Mouse (Mus musculus) C2C12 (cell line): ENCODE data around the gene Tsen2. TPM values are rescaled to one million over a fixed set of nuclear protein-coding genes. Genes with fewer than 3 reads are reported as not detected.

ENCODE experiments used
- H3K27me3 ChIP-seq: one replicate; pipeline ENCODE4 v1.6.1; 2011; ENCODE audit not compliant: control insufficient read depth, insufficient read depth, insufficient read length
- H3K36me3 ChIP-seq: one replicate; pipeline ENCODE4 v1.6.1; 2011; ENCODE audit not compliant: control insufficient read depth, insufficient read depth
- H3K4me3 ChIP-seq: one replicate; pipeline ENCODE4 v1.5.1; 2011; ENCODE audit warnings: mild to moderate bottlenecking, control low read depth; ENCODE audit not compliant: poor library complexity, insufficient read depth, severe bottlenecking
- H3K79me2 ChIP-seq: one replicate; pipeline ENCODE4 v1.6.1; 2011; ENCODE audit not compliant: control insufficient read depth, insufficient read depth
- H3K79me3 ChIP-seq: one replicate; pipeline ENCODE4 v1.6.1; 2011; ENCODE audit warnings: low read depth, control low read depth
- H3ac ChIP-seq: one replicate; pipeline ENCODE3; 2011; ENCODE audit warnings: low read depth; ENCODE audit not compliant: control insufficient read depth, insufficient read length
- CEBPB ChIP-seq: IDR thresholded peaks from one replicate; pipeline ENCODE4 v1.6.1; 2011; ENCODE audit warnings: low read depth, mild to moderate bottlenecking, control low read depth, moderate library complexity
- CTCF ChIP-seq: IDR thresholded peaks from one replicate; pipeline ENCODE4 v1.5.1; 2011; ENCODE audit not compliant: control insufficient read depth, insufficient read depth, insufficient read length
- FOSL1 ChIP-seq: IDR thresholded peaks from one replicate; pipeline ENCODE4 v1.8.0; 2011; ENCODE audit warnings: mild to moderate bottlenecking, low read length; ENCODE audit not compliant: poor library complexity, insufficient read depth, severe bottlenecking
- MAX ChIP-seq: IDR thresholded peaks from one replicate; pipeline ENCODE4 v1.6.1; 2011; ENCODE audit warnings: mild to moderate bottlenecking, control low read depth
- MYOD1 ChIP-seq: IDR thresholded peaks from one replicate; pipeline ENCODE4 v1.6.1; 2011; ENCODE audit warnings: low read depth; ENCODE audit not compliant: control insufficient read depth, insufficient read length
- MYOG ChIP-seq: IDR thresholded peaks from one replicate; pipeline ENCODE4 v1.6.1; 2011; ENCODE audit not compliant: control insufficient read depth, insufficient read length; ENCODE audit errors: extremely low read depth
- USF1 ChIP-seq: IDR thresholded peaks from one replicate; pipeline ENCODE4 v1.6.1; 2011; ENCODE audit warnings: low read depth, mild to moderate bottlenecking, control low read depth, moderate library complexity
- polyA plus RNA-seq: library from polyadenylated mRNA; unstranded; fragments of >200 nt; fragmentation: generic; extraction: Trizol; gene quantifications from one replicate; pipeline ENCODE4 v1.2.1, GENCODE M21; 2012; ENCODE audit warnings: missing spikeins

The Tsen2 gene
- polyA plus RNA-seq, 1 experiment, result 16.8 TPM

DNA sequence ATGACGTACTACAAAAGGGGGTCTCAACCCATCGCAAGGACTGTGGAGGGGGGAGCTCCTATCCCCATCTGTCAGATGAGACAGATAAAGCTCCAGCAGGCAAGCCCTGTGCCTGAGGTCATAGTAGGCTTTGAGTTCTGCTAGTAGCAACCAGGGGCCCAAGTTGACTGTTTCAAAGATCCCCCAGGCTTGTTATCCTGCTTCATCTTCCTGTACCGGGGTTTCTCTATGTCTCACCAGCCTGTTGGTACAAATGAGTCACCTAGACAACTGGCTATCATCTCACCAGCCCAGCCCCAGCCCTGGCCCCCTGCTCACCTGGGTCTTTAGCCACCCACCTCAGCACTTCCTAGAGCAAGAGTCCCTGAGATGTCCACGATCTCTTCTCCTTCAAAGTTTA is 16.1 kb upstream of the Tsen2 start:
- no peaks in the 10 kb centered on the region for H3K79me2 ChIP-seq
- no peaks in the 10 kb centered on the region for H3K36me3 ChIP-seq
- H3K4me3 ChIP-seq, result no peak overlapping the region
- TF ChIP-seq USF1, result no peak
- TF ChIP-seq CEBPB, result no peak
- TF ChIP-seq CTCF, result no peak
- H3K79me3 ChIP-seq, result no peaks in the 10 kb centered on the region
- H3K27me3 ChIP-seq, result no peaks in the 10 kb centered on the region
- H3ac ChIP-seq, result no peak overlapping the region

DNA sequence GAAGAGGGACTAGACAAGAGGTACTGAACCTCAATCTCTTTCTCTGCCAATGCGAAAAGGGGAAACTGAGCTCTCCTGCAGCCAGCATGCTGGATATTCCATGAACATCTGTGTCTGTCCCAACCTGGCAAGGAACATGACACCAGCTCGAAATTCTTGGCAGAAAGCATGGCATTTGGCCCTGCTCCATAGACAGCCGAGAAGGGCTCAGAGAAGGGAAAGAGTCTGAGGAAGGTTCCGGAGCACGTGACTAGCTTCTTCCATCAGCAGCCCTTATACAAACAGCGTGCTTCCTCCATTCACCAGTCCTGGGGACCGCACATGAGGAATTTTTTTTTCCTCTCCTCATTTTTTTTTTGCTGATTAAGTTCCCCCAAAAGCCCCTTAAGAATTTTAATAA is 9.8 kb upstream of the Tsen2 start:
- no peaks in the 10 kb centered on the region for H3K27me3 ChIP-seq

DNA sequence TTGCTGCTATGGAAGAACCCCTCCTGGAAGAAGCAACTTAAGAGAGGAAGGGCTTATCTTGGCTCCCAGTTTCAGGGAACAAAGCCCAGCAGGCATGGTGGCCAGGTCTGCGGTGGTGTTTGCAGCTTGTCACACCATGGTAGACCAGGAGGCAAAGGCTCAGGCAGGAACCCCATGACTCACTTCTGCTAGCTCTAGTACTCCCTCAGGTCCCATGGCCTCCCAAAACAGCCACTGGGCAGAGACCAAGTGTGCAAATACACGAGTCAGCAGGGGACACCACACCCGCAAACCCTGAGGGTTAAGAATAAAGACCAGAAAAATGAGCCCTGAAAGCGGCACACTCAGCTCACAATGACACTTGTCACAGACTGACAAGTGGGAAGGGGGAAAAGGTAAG is 8.3 kb upstream of the Tsen2 start:
- Histone ChIP-seq H3K79me2 (no peaks in the 10 kb centered on the region), H3K79me3 (no peaks in the 10 kb centered on the region), H3ac (no peak overlapping the region), H3K27me3 (no peaks in the 10 kb centered on the region), H3K36me3 (no peaks in the 10 kb centered on the region), H3K4me3 (no peak overlapping the region)
- TF ChIP-seq MYOG (no peak), USF1 (no peak), CTCF (no peak), MYOD1 (no peak), MAX (no peak), CEBPB (no peak), FOSL1 (no peak)

More for the DNA sequence above, 9.8 kb upstream of the Tsen2 start:
- Histone ChIP-seq H3ac (no peak overlapping the region), H3K36me3 (no peaks in the 10 kb centered on the region), H3K79me3 (no peaks in the 10 kb centered on the region), H3K79me2 (no peaks in the 10 kb centered on the region), H3K4me3 (no peak overlapping the region)
- TF ChIP-seq CTCF (no peak), USF1 (peak; percentile 82), MAX (peak; percentile 32), FOSL1 (no peak)

DNA sequence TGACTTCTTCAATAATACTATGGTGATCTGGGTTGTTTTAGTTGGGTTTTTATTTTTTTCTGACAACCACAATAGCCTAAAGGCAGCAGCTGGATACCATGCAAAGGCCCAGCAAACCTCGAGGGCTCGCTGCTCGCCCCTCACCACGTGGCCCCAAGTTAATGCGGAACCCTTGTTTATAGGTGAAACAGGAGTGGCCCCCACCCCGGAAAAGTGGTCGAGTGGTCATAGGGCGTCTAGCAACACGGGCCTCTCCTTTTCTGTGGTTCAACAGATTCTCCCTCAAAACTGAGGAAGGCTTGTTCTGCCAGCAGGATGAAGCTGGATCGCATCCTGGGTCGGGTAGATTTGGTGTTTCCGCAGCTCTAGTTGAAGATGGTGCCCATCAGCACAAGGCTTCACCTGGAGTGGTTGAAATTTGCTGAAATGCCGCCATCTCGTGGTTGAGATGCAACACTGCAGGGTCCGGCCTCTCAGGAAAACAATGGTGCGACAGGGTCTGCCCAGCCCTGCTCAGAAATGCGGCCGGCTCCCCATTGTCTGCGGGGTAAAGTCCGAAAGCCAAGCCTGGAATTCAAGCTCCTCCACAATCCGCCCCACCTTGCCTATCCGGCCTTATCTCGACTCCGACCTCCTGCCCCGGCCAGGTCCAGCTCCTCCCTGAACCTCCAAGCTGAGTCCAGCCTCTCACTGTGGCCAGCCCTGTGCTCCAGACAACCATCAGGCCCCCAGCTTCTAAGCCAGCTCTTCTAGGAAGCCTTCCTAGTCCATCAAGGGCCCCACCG is 5.6 kb upstream of the Tsen2 start:
- no peak for TF ChIP-seq USF1
- TF ChIP-seq CTCF, result peak; percentile 81
- Histone ChIP-seq H3K79me3 (no peaks in the 10 kb centered on the region), H3K79me2 (no peaks in the 10 kb centered on the region), H3ac (peak overlapping the region; percentile 31), H3K27me3 (no peaks in the 10 kb centered on the region), H3K36me3 (no peaks in the 10 kb centered on the region), H3K4me3 (no peak overlapping the region)

DNA sequence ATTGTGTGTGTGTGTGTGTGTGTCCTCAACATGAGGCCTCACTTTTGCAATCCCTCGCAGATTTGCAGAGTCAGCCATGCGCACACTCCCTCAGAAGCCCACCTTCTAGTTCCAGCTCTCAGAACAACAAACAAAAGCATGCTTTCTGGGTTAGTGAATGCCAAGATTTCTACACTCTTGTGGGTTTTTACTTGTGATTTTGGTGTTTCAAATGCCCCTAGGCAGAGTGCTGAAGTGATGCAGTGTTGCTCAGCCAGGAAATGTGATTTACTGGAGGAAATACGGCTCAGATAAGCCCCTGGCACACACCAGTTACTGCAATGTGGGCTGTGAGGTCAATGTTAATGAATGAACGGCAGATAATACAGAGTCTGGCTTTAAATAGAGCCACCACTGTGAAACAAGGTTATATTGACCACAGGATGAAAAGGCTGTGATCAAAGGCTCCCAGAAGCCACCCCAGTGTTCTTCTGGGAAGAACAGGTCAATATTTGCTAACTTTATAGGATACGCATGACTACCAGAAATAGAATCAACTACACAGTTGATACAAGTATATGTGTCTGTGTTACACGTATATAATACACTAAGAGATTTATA is 2.7 kb upstream of the Tsen2 start:
- no peaks in the 10 kb centered on the region for H3K27me3 ChIP-seq
- H3K79me3 ChIP-seq, result peaks cover 16% of the 10 kb centered on the region
- H3K79me2 ChIP-seq, result peaks cover 22% of the 10 kb centered on the region
- TF ChIP-seq MYOG (no peak), MAX (no peak), CEBPB (no peak), CTCF (no peak), USF1 (no peak), MYOD1 (no peak), FOSL1 (no peak)
- H3K36me3 ChIP-seq, result no peaks in the 10 kb centered on the region
- no peak overlapping the region for H3ac ChIP-seq
- H3K4me3 ChIP-seq, result no peak overlapping the region

DNA sequence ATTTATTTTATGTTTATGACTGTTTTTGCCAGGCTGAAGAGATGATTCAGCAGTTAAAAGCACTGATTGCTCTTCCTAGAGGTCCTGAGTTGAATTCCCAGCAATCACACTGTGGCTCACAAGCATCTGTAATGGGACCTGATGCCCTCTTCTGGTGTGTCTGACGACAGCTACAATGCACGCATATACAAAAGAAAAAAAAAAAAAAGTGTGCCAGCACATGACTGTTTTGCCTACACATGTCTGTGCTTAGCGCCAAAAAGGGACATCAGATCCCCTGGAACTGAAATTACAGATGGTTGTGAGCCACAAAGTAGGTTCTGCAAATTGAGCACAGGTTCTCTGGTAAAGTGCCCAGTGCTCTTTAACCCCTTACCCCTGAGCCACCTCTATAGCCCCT is 2.1 kb upstream of the Tsen2 start:
- Histone ChIP-seq H3K27me3 (no peaks in the 10 kb centered on the region), H3K4me3 (no peak overlapping the region), H3K79me3 (peaks cover 16% of the 10 kb centered on the region), H3ac (no peak overlapping the region), H3K36me3 (no peaks in the 10 kb centered on the region), H3K79me2 (peaks cover 22% of the 10 kb centered on the region)
- no peak for TF ChIP-seq MYOD1
- no peak for TF ChIP-seq FOSL1
- no peak for TF ChIP-seq USF1
- no peak for TF ChIP-seq CTCF
- TF ChIP-seq MAX, result no peak
- TF ChIP-seq MYOG, result no peak
- no peak for TF ChIP-seq CEBPB
